Mouse (Mus musculus): Measurements from ENCODE around the gene Nyap1.

DNA sequence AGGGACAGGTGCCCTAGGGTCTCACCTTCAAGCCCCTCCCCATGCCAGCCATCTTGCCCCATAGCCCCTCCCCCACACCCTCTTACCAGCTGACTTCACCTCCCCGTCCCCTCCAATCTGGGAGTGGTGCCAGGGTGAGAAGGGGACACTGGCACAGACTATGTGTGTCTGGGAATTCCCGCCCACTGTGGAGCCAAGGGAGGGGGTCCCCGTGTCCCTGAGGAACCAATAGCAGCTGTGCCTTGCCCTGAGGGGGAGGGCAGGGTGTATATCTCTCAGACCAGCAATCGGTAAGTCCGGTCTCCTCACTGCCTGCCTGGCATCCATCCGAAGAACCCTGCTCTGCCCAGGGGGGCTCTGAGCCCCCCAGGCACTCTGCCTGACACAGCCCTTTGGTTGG lies 16.5 kb upstream of the Nyap1 start:
- no peak for TF ChIP-seq POLR2A (IDR thresholded peaks at IDR 0.05; ENCODE audit: low read depth, low read length)
- TF ChIP-seq CTCF (IDR thresholded peaks at IDR 0.05; ENCODE audit: borderline replicate concordance, insufficient read depth, low read length), result no peak
